ENCODE assay signal across 8 mouse cellular contexts in the genomic region with DNA sequence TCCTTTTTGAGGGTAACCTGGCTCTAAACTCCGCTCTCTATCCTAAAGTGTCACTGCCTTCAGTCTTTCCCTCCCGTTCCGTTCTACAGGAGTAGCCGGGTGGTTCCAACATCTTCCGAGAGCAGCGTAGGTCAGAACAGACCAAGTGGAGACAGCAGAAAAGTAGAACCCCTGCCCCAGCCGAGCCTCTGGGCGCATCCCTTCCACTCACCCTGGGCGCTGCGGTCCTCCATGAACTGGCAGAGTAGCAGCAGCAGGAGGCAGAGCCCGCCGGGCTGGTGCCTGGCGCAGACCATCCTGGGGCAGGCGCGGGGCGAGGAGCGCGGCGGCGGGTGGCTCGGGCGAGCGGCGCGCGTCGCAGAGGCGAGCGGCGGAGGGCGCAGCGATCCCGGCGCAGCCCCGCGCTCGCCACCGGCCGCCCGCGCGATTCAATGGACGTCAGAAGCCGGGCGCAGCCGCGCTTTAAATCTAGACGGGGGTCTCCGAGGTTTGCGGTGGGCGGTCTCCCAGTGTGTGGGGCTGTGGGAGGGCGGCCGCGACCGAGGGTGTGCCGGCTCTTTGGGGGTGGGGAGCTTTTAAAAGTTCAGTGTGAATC. TPM values are rescaled to one million over a fixed set of nuclear protein-coding genes. Genes with fewer than 3 reads are reported as not detected.
DNase-seq lines count a peak whose midpoint lies in the region; ATAC-seq and TF ChIP-seq lines count a peak whose summit lies in the region.

No protein-coding gene starts in this region.

- H3K4me3 ChIP-seq in intestine, embryonic 14.5 days (ENCODE audit: low read depth, low read length), result peak overlapping the region; percentile 53
- H3K4me3 ChIP-seq in lung, embryonic 14.5 days (ENCODE audit: low read depth, low read length), result peak overlapping the region; percentile 57

- under 1% methylated on average over 55 of the region's 56 CpGs for WGBS in intestine, embryonic 14.5 days
- under 1% methylated on average over 35 of the region's 56 CpGs for WGBS in lung, embryonic 14.5 days

- 0 out of 2 replicates have a peak, but pooled peaks have one; percentile 7 for TF ChIP-seq CTCF in brain, embryonic 14.5 days (IDR thresholded peaks at IDR 0.05; ENCODE audit: borderline replicate concordance, extremely low read depth, insufficient read depth, insufficient read length)
- no peak for TF ChIP-seq CTCF in lung, embryonic 14.5 days (IDR thresholded peaks at IDR 0.05; ENCODE audit: low read depth)

- peaks cover 52% of the 10 kb centered on the region for H3K27me3 ChIP-seq in intestine, embryonic 14.5 days (replicated peaks; ENCODE audit: control insufficient read depth, insufficient read depth, low read length)
- peaks cover 55% of the 10 kb centered on the region for H3K27me3 ChIP-seq in lung, embryonic 14.5 days (ENCODE audit: insufficient read depth, low read length)

- peak overlapping the region; percentile 55 for H3K9ac ChIP-seq in intestine, embryonic 14.5 days (ENCODE audit: low read length)
- H3K9ac ChIP-seq in lung, embryonic 14.5 days, result peak overlapping the region; percentile 37

- peak overlapping the region; percentile 93 for H3K4me2 ChIP-seq in intestine, embryonic 14.5 days (ENCODE audit: low read length)
- H3K4me2 ChIP-seq in lung, embryonic 14.5 days, result peak overlapping the region; percentile 97

- TF ChIP-seq POLR2A in brain, embryonic 14.5 days (IDR thresholded peaks at IDR 0.05; ENCODE audit: borderline replicate concordance, extremely low read depth, insufficient read depth, insufficient read length, poor library complexity, severe bottlenecking), result no peak

- peak; percentile 92 for DNase-seq in heart, adult 11 months
- DNase-seq in heart, adult 8-10 months (ENCODE audit: low spot score), result no peak
- peak; percentile 73 for DNase-seq in brain, embryonic 14.5 days (ENCODE audit: low read depth)
- DNase-seq in gastrocnemius, adult 8-10 months (ENCODE audit: low spot score in 2 of 2), result peak; percentile 3 to 17
- DNase-seq in intestine, embryonic 14.5 days (ENCODE audit: low spot score), result peak; percentile 83
- peak; percentile 68 for DNase-seq in lung, embryonic 14.5 days
- DNase-seq in ovary, adult 18-20 months (ENCODE audit: low spot score), result peak; percentile 54

- no peaks in the 10 kb centered on the region for H3K9me3 ChIP-seq in intestine, embryonic 14.5 days (ENCODE audit: control insufficient read depth, low read length)
- H3K9me3 ChIP-seq in lung, embryonic 14.5 days (ENCODE audit: low read depth, low read length), result no peaks in the 10 kb centered on the region

- H3K27ac ChIP-seq in intestine, embryonic 14.5 days (ENCODE audit: low read depth), result peak overlapping the region; percentile 62
- H3K27ac ChIP-seq in lung, embryonic 14.5 days (ENCODE audit: low read depth), result no peak overlapping the region

- 0 out of 2 replicates have a peak, but pooled peaks cover 3% of the 10 kb centered on the region for H3K36me3 ChIP-seq in intestine, embryonic 14.5 days (ENCODE audit: control insufficient read depth, insufficient read depth, low read length)
- H3K36me3 ChIP-seq in lung, embryonic 14.5 days (ENCODE audit: insufficient read depth), result no peaks in the 10 kb centered on the region

- ATAC-seq in intestine, embryonic 14.5 days (replicated peaks; ENCODE audit: low FRiP score, low TSS enrichment, low read depth), result peak; percentile 62
- peak; percentile 72 for ATAC-seq in lung, embryonic 14.5 days (ENCODE audit: insufficient read depth)
- no peak for ATAC-seq in erythroid progenitor cell, adult 5-6 weeks (replicated peaks; ENCODE audit: low FRiP score, poor library complexity, severe bottlenecking)

- peaks cover 14% of the 10 kb centered on the region; the same call in 1 of the 2 replicates for H3K4me1 ChIP-seq in intestine, embryonic 14.5 days (replicated peaks; ENCODE audit: control insufficient read depth, insufficient read depth, low read length)
- H3K4me1 ChIP-seq in lung, embryonic 14.5 days (ENCODE audit: insufficient read depth), result no peaks in the 10 kb centered on the region

RNA-seq across cellular contexts. Expression of a gene that starts 0.4 kb away (rescaled TPM):
- total RNA-seq in heart, adult 8-10 months (2022), result 1 to 10 TPM in 1 of 4 experiments, under 1 TPM in 3; 0.33 to 1.2 (median 0.74) TPM
- polyA plus RNA-seq in brain, embryonic 14.5 days (2012; rRNA removed), result 6.8 and 7.6 TPM in 2 replicates
- total RNA-seq in gastrocnemius, adult 8-10 months (2022), result 1 to 10 TPM; 2.3 to 3.5 (median 2.5) TPM
- polyA plus RNA-seq in intestine, embryonic 14.5 days (2014; fragmentation: Nextera tagmentation; extraction: Ambion mirVana), result 43.5 and 51.0 TPM in 2 replicates
- 1.8 TPM in 2 replicates for polyA plus RNA-seq in lung, embryonic 14.5 days (2014; fragmentation: Nextera tagmentation; extraction: Ambion mirVana)
- total RNA-seq in erythroid progenitor cell, adult 5-6 weeks (2015; ENCODE audit: low replicate concordance), result not detected in 2 replicates
- total RNA-seq in erythroid progenitor cell, adult 5-6 weeks (2017; ENCODE audit: low replicate concordance), result not detected in 2 replicates
